Mouse (Mus musculus) cortical plate, adult 2 months (tissue): ENCODE results near the gene Lonp1.

ENCODE experiments used
- CTCF ChIP-seq: fragments of 200-500 bp; IDR thresholded peaks from 2 replicates; pipeline ENCODE4 v1.5.1; 2011; ENCODE audit warnings: mild to moderate bottlenecking, control low read depth, low read length; ENCODE audit not compliant: insufficient read depth; ENCODE audit errors: extremely low read depth
- POLR2A ChIP-seq: fragments of 200-500 bp; IDR thresholded peaks from 2 replicates; pipeline ENCODE4 v1.6.1; 2011; ENCODE audit warnings: mild to moderate bottlenecking, low read length, control low read depth; ENCODE audit not compliant: insufficient read depth; ENCODE audit errors: extremely low read depth

GRCm38 (mm10) chr17:56654771-56655170 is 28.1 kb upstream of the Lonp1 start:
- no peak for TF ChIP-seq CTCF
- no peak for TF ChIP-seq POLR2A
